Mouse (Mus musculus): ENCODE results near the gene Smad6.
A peak's percentile ranks its signal among the peaks of the same experiment; 100 is the strongest.

DNA sequence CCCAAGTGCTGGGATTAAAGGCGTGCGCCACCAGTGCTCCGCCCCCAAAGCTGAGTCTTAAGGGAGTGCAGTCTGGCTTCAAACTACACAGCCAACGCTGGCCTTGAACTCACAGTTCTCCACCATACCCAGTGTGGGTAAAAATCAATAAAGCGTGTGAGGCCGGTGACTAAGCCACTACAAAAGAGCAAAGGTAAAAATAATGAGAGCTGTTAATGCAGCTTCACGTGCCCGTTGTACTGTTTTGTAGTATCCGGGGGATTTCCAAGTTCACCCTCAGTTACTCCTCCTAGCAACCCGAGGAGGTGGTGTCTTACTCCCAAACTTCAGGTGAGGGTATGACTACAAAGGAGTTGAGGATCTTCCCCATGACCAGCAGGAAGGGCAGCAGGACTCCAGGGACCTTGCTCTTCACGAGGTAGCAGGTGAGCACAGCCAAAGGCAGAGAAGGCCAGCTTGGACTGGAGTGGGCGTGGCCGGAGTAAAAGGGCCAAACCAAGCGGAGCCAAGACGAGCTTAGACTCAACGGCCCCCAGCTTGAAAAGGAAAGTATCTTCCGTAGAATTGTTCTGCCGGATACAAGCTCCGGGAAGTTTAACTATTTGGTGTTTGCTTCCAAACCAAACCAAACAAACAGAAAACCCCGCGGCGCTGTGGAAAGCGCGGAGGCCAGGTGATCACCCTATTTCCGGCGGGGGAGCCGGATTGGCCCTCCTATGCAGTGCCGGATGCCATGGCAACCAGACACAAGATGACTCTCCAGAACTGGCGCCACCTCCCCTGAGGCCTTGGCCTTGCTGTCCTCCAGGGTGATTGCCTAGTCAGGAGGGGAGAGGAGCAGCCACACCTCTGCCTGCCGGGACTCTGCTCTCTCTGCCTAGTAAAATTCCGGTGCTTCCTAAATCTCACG, 27.9 kb upstream of the Smad6 start:
- TF ChIP-seq CTCF (IDR thresholded peaks at IDR 0.05; ENCODE audit: control insufficient read depth, insufficient read depth, insufficient replicate concordance, low read depth, low read length) (peak; percentile 16; the same call in 1 of the 2 replicates), POLR2A (IDR thresholded peaks at IDR 0.05; ENCODE audit: control insufficient read depth, low read depth, low read length) (peak; percentile 62)

All from testis, adult 2 months (tissue).